1 mouse cellular context compared by ENCODE assay signal in the genomic region with DNA sequence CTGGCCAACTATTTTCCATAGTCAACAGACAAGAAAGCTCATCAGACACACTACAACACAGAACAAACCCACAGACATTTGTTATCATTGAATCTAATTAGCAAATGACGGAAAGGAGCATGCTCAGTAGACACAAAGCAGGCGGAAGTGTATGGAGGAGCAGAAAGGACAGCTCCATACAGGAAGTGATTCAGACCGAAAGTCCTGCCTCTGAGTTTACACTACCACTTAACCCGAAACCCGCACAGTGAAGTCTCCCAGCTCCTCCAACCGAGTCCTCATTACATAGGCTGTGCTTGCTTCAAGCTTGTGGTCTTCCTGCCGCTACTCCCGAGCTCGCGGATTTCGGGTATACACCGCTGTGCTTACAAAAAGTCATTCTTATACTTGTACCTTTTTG.
TF ChIP-seq lines count a peak whose summit lies in the region.

No protein-coding gene starts in this region.

TF ChIP-seq in CH12.LX, 34 proteins besides CTCF, POLR2A, EP300 and RAD21 (continued from another document):
- TF ChIP-seq MEF2A (IDR thresholded peaks at IDR 0.05; ENCODE audit: borderline replicate concordance, low read depth, low read length) (peak; percentile 79; the same call in 1 of the 2 replicates), POLR2AphosphoS2 (IDR thresholded peaks at IDR 0.05; ENCODE audit: low read depth, low read length) (peak; percentile 34; the same call in 1 of the 2 replicates), SIN3A (IDR thresholded peaks at IDR 0.05; ENCODE audit: low read length) (peak; percentile 88; the same call in 1 of the 2 replicates), MYC (IDR thresholded peaks at IDR 0.05; ENCODE audit: low read depth, low read length) (peak; percentile 55; the same call in 1 of the 2 replicates), USF1 (IDR thresholded peaks at IDR 0.05; ENCODE audit: low read depth, low read length) (no peak), MAFK (IDR thresholded peaks at IDR 0.05; ENCODE audit: insufficient replicate concordance, low read length) (no peak), RCOR1 (conservative IDR thresholded peaks at IDR 0.05; ENCODE audit: low read depth, low read length) (peak; percentile 62; the same call in 1 of the 2 replicates), E2F4 (IDR thresholded peaks at IDR 0.05; ENCODE audit: insufficient replicate concordance, low read depth, low read length) (no peak), PAX5 (IDR thresholded peaks at IDR 0.05; ENCODE audit: low read length) (no peak), TBP (conservative IDR thresholded peaks at IDR 0.05; ENCODE audit: low read depth, low read length) (peak; percentile 92), GABPA (IDR thresholded peaks at IDR 0.05; ENCODE audit: insufficient replicate concordance, low read depth, low read length) (no peak), JUND (conservative IDR thresholded peaks at IDR 0.05; ENCODE audit: low read depth, low read length) (peak; percentile 98), SMC3 (IDR thresholded peaks at IDR 0.05; ENCODE audit: low read depth, low read length) (0 out of 2 replicates have a peak, but pooled peaks have one; percentile 10), IRF4 (IDR thresholded peaks at IDR 0.05; ENCODE audit: low read depth, low read length) (peak; percentile 100), MAX (IDR thresholded peaks at IDR 0.05; ENCODE audit: low read length) (peak; percentile 44; the same call in 1 of the 2 replicates), ZC3H11A (IDR thresholded peaks at IDR 0.05; ENCODE audit: low read depth, low read length) (no peak)
